Mouse (Mus musculus) spleen, postnatal 14 days (tissue): ENCODE measurements around the gene Mybbp1a.

ENCODE experiments used
- DNase-seq, 2 experiments: peaks; one replicate each; pipeline ENCODE4 v3.0.0; 2021 to 2022; ENCODE audit warnings: low spot score in 2 of 2

Mybbp1a gene

GRCm38 (mm10) chr11:72440965-72441664, at the start of gene Mybbp1a:
TSS of gene Mybbp1a (plus strand) at chr11:72441355.
- peak; percentile 97 to 98 for DNase-seq

- DNase-seq = no peak
These were observed 47.9 kb upstream of the Mybbp1a start for GRCm38 (mm10) chr11:72393243-72393642.

- no peak for DNase-seq
These were observed 47.5 kb upstream of the Mybbp1a start for GRCm38 (mm10) chr11:72393669-72394068.

GRCm38 (mm10) chr11:72394694-72395093, 46.5 kb upstream of the Mybbp1a start:
- DNase-seq = no peak

- DNase-seq = no peak
These were observed 45.5 kb upstream of the Mybbp1a start for GRCm38 (mm10) chr11:72395652-72396051.

GRCm38 (mm10) chr11:72396621-72397020, 44.5 kb upstream of the Mybbp1a start:
- DNase-seq = no peak

- DNase-seq = no peak
These were observed 44.1 kb upstream of the Mybbp1a start for GRCm38 (mm10) chr11:72397072-72397471.

- no peak for DNase-seq
These were observed 43.2 kb upstream of the Mybbp1a start for GRCm38 (mm10) chr11:72397811-72398525.

- DNase-seq = no peak
These were observed 40.1 kb upstream of the Mybbp1a start for GRCm38 (mm10) chr11:72401068-72401467.

GRCm38 (mm10) chr11:72402017-72402416, 39.1 kb upstream of the Mybbp1a start:
- no peak for DNase-seq

- no peak for DNase-seq
These were observed 38.2 kb upstream of the Mybbp1a start for GRCm38 (mm10) chr11:72402969-72403368.

GRCm38 (mm10) chr11:72405532-72405931, 35.6 kb upstream of the Mybbp1a start:
- no peak for DNase-seq

- no peak for DNase-seq
These were observed 35.0 kb upstream of the Mybbp1a start for GRCm38 (mm10) chr11:72406079-72406675.

- DNase-seq = no peak
These were observed 34.1 kb upstream of the Mybbp1a start for GRCm38 (mm10) chr11:72407081-72407480.

- no peak for DNase-seq
These were observed 33.6 kb upstream of the Mybbp1a start for GRCm38 (mm10) chr11:72407574-72407973.

GRCm38 (mm10) chr11:72408451-72409170, 32.5 kb upstream of the Mybbp1a start:
- no peak for DNase-seq

- DNase-seq = no peak
These were observed 31.3 kb upstream of the Mybbp1a start for GRCm38 (mm10) chr11:72409649-72410385.

- DNase-seq = no peak
These were observed 30.5 kb upstream of the Mybbp1a start for GRCm38 (mm10) chr11:72410521-72411092.

- DNase-seq = peak; percentile 23 to 31
These were observed 29.8 kb upstream of the Mybbp1a start, which contains the start of gene Smtnl2 for GRCm38 (mm10) chr11:72411093-72411921. TSS of gene Smtnl2 (minus strand) at chr11:72411713.

GRCm38 (mm10) chr11:72411945-72412344, 29.2 kb upstream of the Mybbp1a start:
- DNase-seq = no peak
